Mouse (Mus musculus) WW6 (cell line): Measurements from ENCODE around the gene Gm20716.

Experiments
- DNase-seq: peaks from one replicate; pipeline ENCODE4 v3.0.0-alpha.2; 2013; ENCODE audit warnings: low read depth, low spot score

Gene Gm20716

GRCm38 (mm10) chr2:168230026-168230728 lies at the start of gene Gm20716, which contains the start of the genes Dpm1 and Mocs3:
TSS of gene Gm20716 (minus strand) at chr2:168230364.
TSS of gene Dpm1 (minus strand) at chr2:168230591.
TSS of gene Mocs3 (plus strand) at chr2:168230622.
- DNase-seq, result peak; percentile 59

GRCm38 (mm10) chr2:168274374-168274935 lies 44.3 kb upstream of the Gm20716 start:
- DNase-seq, result no peak

GRCm38 (mm10) chr2:168273387-168273786 lies 43.2 kb upstream of the Gm20716 start:
- DNase-seq, result no peak

GRCm38 (mm10) chr2:168268033-168268432 lies 37.9 kb upstream of the Gm20716 start:
- DNase-seq, result no peak

- DNase-seq, result no peak
Measured at GRCm38 (mm10) chr2:168260900-168261299, 30.7 kb upstream of the Gm20716 start.

GRCm38 (mm10) chr2:168260124-168260523 lies 30.0 kb upstream of the Gm20716 start:
- no peak for DNase-seq

GRCm38 (mm10) chr2:168259046-168259445 lies 28.9 kb upstream of the Gm20716 start:
- no peak for DNase-seq

GRCm38 (mm10) chr2:168257188-168257587 lies 27.0 kb upstream of the Gm20716 start:
- no peak for DNase-seq

GRCm38 (mm10) chr2:168256506-168256905 lies 26.3 kb upstream of the Gm20716 start:
- no peak for DNase-seq

- no peak for DNase-seq
Measured at GRCm38 (mm10) chr2:168253822-168254221, 23.7 kb upstream of the Gm20716 start.

- peak; percentile 84 for DNase-seq
Measured at GRCm38 (mm10) chr2:168252639-168253292, 22.6 kb upstream of the Gm20716 start.

GRCm38 (mm10) chr2:168250270-168250669 lies 20.1 kb upstream of the Gm20716 start:
- peak; percentile 69 for DNase-seq

GRCm38 (mm10) chr2:168248856-168249245 lies 18.7 kb upstream of the Gm20716 start:
- no peak for DNase-seq

GRCm38 (mm10) chr2:168248167-168248855 lies 18.1 kb upstream of the Gm20716 start:
- no peak for DNase-seq

- no peak for DNase-seq
Measured at GRCm38 (mm10) chr2:168245571-168245970, 15.4 kb upstream of the Gm20716 start.

GRCm38 (mm10) chr2:168243278-168243677 lies 13.1 kb upstream of the Gm20716 start:
- no peak for DNase-seq

GRCm38 (mm10) chr2:168242841-168243240 lies 12.7 kb upstream of the Gm20716 start:
- no peak for DNase-seq

- no peak for DNase-seq
Measured at GRCm38 (mm10) chr2:168238335-168238734, 8.2 kb upstream of the Gm20716 start.

GRCm38 (mm10) chr2:168233286-168233685 lies 3.1 kb upstream of the Gm20716 start:
- DNase-seq, result no peak

GRCm38 (mm10) chr2:168231471-168231829 lies 1.3 kb upstream of the Gm20716 start:
- DNase-seq, result no peak

GRCm38 (mm10) chr2:168230773-168231470 lies 758 bp upstream of the Gm20716 start:
- no peak for DNase-seq
